In genomic region chr5:139084302-139084701, GRCm38 (mm10) we compare ENCODE assay signal across 8 mouse cellular contexts.
A peak's percentile ranks its signal among the peaks of the same experiment; 100 is the strongest.
DNase-seq lines count a peak whose midpoint lies in the region; ATAC-seq lines count a peak whose summit lies in the region.

No protein-coding gene starts in this region.

- no peak overlapping the region for H3K27ac ChIP-seq in intestine, embryonic 15.5 days
- no peak overlapping the region for H3K27ac ChIP-seq in midbrain, embryonic 14.5 days (replicated peaks; ENCODE audit: low read depth, low read length)

- no peak overlapping the region for H3K4me2 ChIP-seq in intestine, embryonic 15.5 days (replicated peaks)
- H3K4me2 ChIP-seq in midbrain, embryonic 14.5 days (ENCODE audit: low read length), result no peak overlapping the region

- intact Hi-C loops in heart, postnatal 10 days (cut with DNase I), result loop anchor here (1.0 to 5.0 kb wide), 3 partner anchors 87 to 236 kb away; partner anchors contain the start of gene Pdgfa
- intact Hi-C loops in left cerebral cortex, postnatal 4 days (cut with DNase I), result no loop called here

- peaks cover 24% of the 10 kb centered on the region for H3K4me1 ChIP-seq in intestine, embryonic 15.5 days (replicated peaks)
- no peaks in the 10 kb centered on the region for H3K4me1 ChIP-seq in midbrain, embryonic 14.5 days (ENCODE audit: control insufficient read depth, insufficient read depth, low read length)

- no peaks in the 10 kb centered on the region for H3K27me3 ChIP-seq in intestine, embryonic 15.5 days (replicated peaks)
- H3K27me3 ChIP-seq in midbrain, embryonic 14.5 days (ENCODE audit: control insufficient read depth, insufficient read depth, low read length), result no peaks in the 10 kb centered on the region

- H3K9ac ChIP-seq in intestine, embryonic 15.5 days, result no peak overlapping the region
- no peak overlapping the region for H3K9ac ChIP-seq in midbrain, embryonic 14.5 days (replicated peaks; ENCODE audit: low read length)

- no peaks in the 10 kb centered on the region for H3K9me3 ChIP-seq in intestine, embryonic 15.5 days
- H3K9me3 ChIP-seq in midbrain, embryonic 14.5 days (ENCODE audit: control insufficient read depth, low read length), result no peaks in the 10 kb centered on the region

- no peak for ATAC-seq in intestine, embryonic 15.5 days
- ATAC-seq in midbrain, embryonic 14.5 days (ENCODE audit: low FRiP score, low TSS enrichment), result no peak

- H3K4me3 ChIP-seq in intestine, embryonic 15.5 days (replicated peaks), result no peak overlapping the region
- H3K4me3 ChIP-seq in midbrain, embryonic 14.5 days (replicated peaks; ENCODE audit: low read depth, low read length), result no peak overlapping the region

- WGBS in intestine, embryonic 15.5 days, result 91% methylated on average over 6 of the region's 6 CpGs
- 84% methylated on average over 6 of the region's 6 CpGs for WGBS in midbrain, embryonic 14.5 days

- no peaks in the 10 kb centered on the region for H3K36me3 ChIP-seq in intestine, embryonic 15.5 days
- peaks cover 2% of the 10 kb centered on the region; the same call in 1 of the 2 replicates for H3K36me3 ChIP-seq in midbrain, embryonic 14.5 days (ENCODE audit: control insufficient read depth, insufficient read depth, low read length)

- peak; percentile 48 to 53 for DNase-seq in frontal cortex, postnatal 36 days (ENCODE audit: low spot score in 2 of 2)
- DNase-seq in frontal cortex, postnatal 25 days (ENCODE audit: low spot score in 2 of 2), result no peak
- DNase-seq in cerebellum, adult 9-11 months, result peak; percentile 71
- peak; percentile 83 to 84 for DNase-seq in heart, postnatal 10 days
- peak; percentile 48 for DNase-seq in left cerebral cortex, postnatal 4 days
- no peak for DNase-seq in urinary bladder, adult 18-20 months (ENCODE audit: low spot score in 2 of 2)
- no peak for DNase-seq in midbrain, embryonic 14.5 days

Comparison
In these comparisons a context has a peak if more than half of its experiments do, and no peak if none do; other contexts are left out.
1. DNase-seq: peak in frontal cortex, postnatal 36 days (2 of 2), cerebellum, adult 9-11 months (single experiment), heart, postnatal 10 days (2 of 2) and left cerebral cortex, postnatal 4 days (single experiment); none in frontal cortex, postnatal 25 days (0 of 2), urinary bladder, adult 18-20 months (0 of 2) and midbrain, embryonic 14.5 days (single experiment).